Mouse (Mus musculus): Measurements from ENCODE around the gene Gm20517.

DNA sequence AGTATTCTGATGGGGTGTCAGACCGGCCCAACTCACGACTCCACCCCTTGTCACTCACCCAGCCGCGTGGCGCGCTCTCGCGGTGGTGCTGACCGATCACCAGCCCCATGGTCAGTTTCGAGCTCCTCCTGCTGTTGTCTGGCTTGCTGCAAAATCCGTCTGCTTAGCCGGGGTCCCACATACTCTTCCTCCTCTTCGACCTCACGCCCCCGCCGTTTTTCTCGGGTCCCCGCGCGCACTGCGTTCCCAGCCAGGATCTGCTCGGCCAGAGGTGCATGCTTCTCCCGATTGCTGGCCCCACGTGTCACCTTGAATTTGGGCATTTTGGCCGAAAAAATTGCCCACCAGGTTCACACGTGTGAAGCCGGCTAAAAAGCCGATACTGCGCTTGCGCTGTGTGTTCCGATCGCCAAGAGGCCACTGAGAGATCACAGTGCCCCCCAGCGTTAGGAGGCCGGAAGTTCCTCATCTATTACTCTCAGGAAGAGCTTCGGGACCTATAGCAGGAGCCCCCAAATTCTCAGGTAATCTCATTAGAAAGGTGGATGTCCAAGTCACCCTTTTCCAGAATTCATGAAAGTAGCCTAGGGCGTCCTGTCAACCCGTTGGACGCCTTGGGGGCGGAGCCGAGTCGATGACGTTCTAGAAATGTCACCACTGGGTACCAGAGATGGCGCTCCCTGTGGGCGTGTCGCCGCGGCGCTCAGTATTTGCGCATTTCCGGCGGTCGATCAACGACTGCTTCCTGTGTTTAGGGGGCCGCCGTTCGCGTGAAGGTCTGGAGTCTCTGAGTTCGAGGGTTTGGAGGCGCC lies at the start of gene Gm20517, which contains the start of the genes Bysl and Med20:
- peak; percentile 83 for TF ChIP-seq CTCF (IDR thresholded peaks at IDR 0.05; ENCODE audit: low read depth)
- peak; percentile 56; the same call in 1 of the 2 replicates for TF ChIP-seq EP300 (IDR thresholded peaks at IDR 0.05; ENCODE audit: low read depth)
